Mouse (Mus musculus) ES-E14 (cell line): Measurements from ENCODE around the gene Ppp1r12c.

Experiments used
- CHD2 ChIP-seq: IDR thresholded peaks from 2 replicates; pipeline ENCODE4 v1.6.1; 2014; ENCODE audit warnings: mild to moderate bottlenecking, low read depth, low read length, inconsistent platforms
- HCFC1 ChIP-seq: IDR thresholded peaks from 2 replicates; pipeline ENCODE4 v1.6.1; 2012; ENCODE audit warnings: low read length, inconsistent platforms, borderline replicate concordance; ENCODE audit not compliant: insufficient read depth
- MAFK ChIP-seq: IDR thresholded peaks from 2 replicates; pipeline ENCODE4 v1.6.1; 2014; ENCODE audit warnings: mild to moderate bottlenecking, low read depth, low read length, inconsistent platforms; ENCODE audit not compliant: insufficient read depth
- ZNF384 ChIP-seq: IDR thresholded peaks from 2 replicates; pipeline ENCODE4 v1.6.1; 2012; ENCODE audit warnings: low read depth, low read length, inconsistent platforms

DNA sequence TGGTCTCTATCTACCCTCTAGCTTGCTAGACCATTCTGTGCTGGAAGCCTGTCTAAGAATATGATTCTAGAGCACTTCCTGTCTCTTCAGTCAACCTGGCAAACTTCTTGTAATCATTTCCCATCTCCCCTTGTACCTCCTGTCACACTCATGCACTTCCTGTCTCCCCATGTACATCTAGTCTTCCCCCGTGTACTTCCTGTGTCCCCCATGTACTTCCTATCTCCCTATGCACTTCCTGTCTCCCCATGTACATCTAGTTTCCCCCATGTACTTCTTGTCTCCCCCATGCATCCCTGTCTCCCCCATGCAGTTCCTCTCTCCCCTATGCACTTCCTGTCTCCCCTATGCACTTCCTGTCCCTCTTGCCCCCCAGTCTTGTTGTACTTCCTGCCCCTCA, 17.0 kb upstream of the Ppp1r12c start:
- TF ChIP-seq MAFK (no peak), HCFC1 (no peak), ZNF384 (no peak), CHD2 (no peak)
